Mouse (Mus musculus) frontal cortex, postnatal 10 days (tissue): ENCODE measurements around the gene Irf2bpl.

Experiments
- DNase-seq, 2 experiments: peaks; one replicate each; pipeline ENCODE4 v3.0.0; 2022; ENCODE audit warnings: low spot score in 2 of 2, mixed read lengths in 1 of 2

Irf2bpl gene

GRCm38 (mm10) chr12:86831591-86832550 is 52.7 kb downstream of the Irf2bpl start:
- DNase-seq: no peak
